Mouse (Mus musculus) spleen, adult 2 months (tissue): ENCODE data around the gene Olfr625-ps1. TPM values are rescaled to one million over a fixed set of nuclear protein-coding genes. Genes with fewer than 3 reads are reported as not detected.
A peak's percentile ranks its signal among the peaks of the same experiment; 100 is the strongest.
"Not testable (repeated sequence)": the region's sequence is repeated elsewhere in the genome, so short reads cannot be mapped to it uniquely, and the experiment has no call there.

Experiments
- DNase-seq, 2 experiments: peaks; one replicate each; pipeline versions ENCODE4 v3.0.0 to v3.0.0-alpha.2; 2012 to 2021; ENCODE audit warnings: low spot score in 2 of 2, low read depth in 1 of 2
- H3K27ac ChIP-seq: fragments of 200-500 bp; 2 replicates; pipeline ENCODE4 v1.5.1; 2012; ENCODE audit warnings: low read length, inconsistent platforms; ENCODE audit not compliant: insufficient read depth
- H3K27me3 ChIP-seq: fragments of 200-500 bp; 2 replicates; pipeline ENCODE4 v1.6.1; 2012; ENCODE audit warnings: mild to moderate bottlenecking, moderate library complexity, low read length, inconsistent platforms; ENCODE audit not compliant: control insufficient read depth, insufficient read depth
- H3K36me3 ChIP-seq: fragments of 200-500 bp; 2 replicates; pipeline ENCODE4 v1.6.1; 2012; ENCODE audit warnings: mild to moderate bottlenecking, low read length, inconsistent platforms; ENCODE audit not compliant: control insufficient read depth, insufficient read depth
- H3K4me1 ChIP-seq: fragments of 200-500 bp; 2 replicates; pipeline ENCODE4 v1.6.1; 2011; ENCODE audit warnings: inconsistent platforms; ENCODE audit not compliant: control insufficient read depth, insufficient read depth, insufficient read length
- H3K4me3 ChIP-seq: fragments of 200-500 bp; 2 replicates; pipeline ENCODE4 v1.5.1; 2011; ENCODE audit warnings: mild to moderate bottlenecking, inconsistent platforms; ENCODE audit not compliant: insufficient read depth, insufficient read length; ENCODE audit errors: extremely low read depth
- CTCF ChIP-seq: fragments of 200-500 bp; IDR thresholded peaks from 2 replicates; pipeline ENCODE4 v1.5.1; 2011; ENCODE audit warnings: mild to moderate bottlenecking, inconsistent platforms; ENCODE audit not compliant: insufficient read depth, insufficient read length, insufficient replicate concordance; ENCODE audit errors: extremely low read depth
- POLR2A ChIP-seq: fragments of 200-500 bp; IDR thresholded peaks from 2 replicates; pipeline ENCODE4 v1.6.1; 2011; ENCODE audit warnings: low read depth, low read length, inconsistent platforms
- WGBS: fragments of 180-500 bp; shearing (Covaris S2); methylation state at CpG from one replicate; pipeline ENCODE4 v1.1.7; 2018; 5-methylcytosine and 5-hydroxymethylcytosine counted together
- polyA plus RNA-seq: library from polyadenylated mRNA; depleted of rRNA; stranded (reverse); fragments of >200 nt; gene quantifications from 2 replicates; pipeline ENCODE4 v1.2.3, GENCODE M21; 2012; rRNA removed

Olfr625-ps1 gene
- polyA plus RNA-seq, 1 experiment, result not detected

GRCm38 (mm10) chr7:103712024-103712423 lies 29.5 kb downstream of the Olfr625-ps1 start:
- Histone ChIP-seq H3K27me3 (no peaks in the 10 kb centered on the region), H3K4me1 (no peaks in the 10 kb centered on the region), H3K4me3 (no peak overlapping the region), H3K27ac (no peak overlapping the region), H3K36me3 (no peaks in the 10 kb centered on the region)
- TF ChIP-seq CTCF, result no peak
- no peak for TF ChIP-seq POLR2A
- peak; percentile 2 to 7 for DNase-seq
- WGBS, result 35% methylated on average over 2 of the region's 2 CpGs

- H3K36me3 ChIP-seq, result no peaks in the 10 kb centered on the region
- H3K4me1 ChIP-seq, result no peaks in the 10 kb centered on the region
- TF ChIP-seq CTCF (no peak), POLR2A (no peak)
Observed at GRCm38 (mm10) chr7:103714371-103714770, 31.9 kb downstream of the Olfr625-ps1 start, which contains the start of gene Olfr243. Gene Olfr243 (plus strand): TSS chr7:103714671.

GRCm38 (mm10) chr7:103716398-103716797 lies 33.9 kb downstream of the Olfr625-ps1 start:
- WGBS, result 97% methylated on average over 1 of the region's 1 CpGs
- H3K27me3 ChIP-seq, H3K27ac ChIP-seq, H3K36me3 ChIP-seq, H3K4me3 ChIP-seq, H3K4me1 ChIP-seq, DNase-seq: not testable (repeated sequence)

More at GRCm38 (mm10) chr7:103714371-103714770, 31.9 kb downstream of the Olfr625-ps1 start, which contains the start of gene Olfr243:
- no peaks in the 10 kb centered on the region for H3K27me3 ChIP-seq
- no peak for DNase-seq
- no peak within 1 kb of the TSS for H3K27ac ChIP-seq
- H3K4me3 ChIP-seq, result no peak within 1 kb of the TSS

- WGBS, result 90% methylated on average over 1 of the region's 1 CpGs
- Histone ChIP-seq H3K27ac (no peak within 1 kb of the TSS), H3K4me1 (no peaks in the 10 kb centered on the region), H3K4me3 (no peak within 1 kb of the TSS), H3K36me3 (no peaks in the 10 kb centered on the region), H3K27me3 (no peaks in the 10 kb centered on the region)
- TF ChIP-seq POLR2A (no peak), CTCF (no peak)
- DNase-seq, result no peak
Observed at GRCm38 (mm10) chr7:103730074-103730473, 47.6 kb downstream of the Olfr625-ps1 start, which contains the start of gene Olfr628. Gene Olfr628 (plus strand): TSS chr7:103730374.

Other genes with a start within 250 kb of the Olfr625-ps1 start
- not detected in 2 replicates for gene Olfr605, start 237.3 kb upstream of the Olfr625-ps1 start, polyA plus RNA-seq
- not detected in 2 replicates for gene Olfr606, start 233.7 kb upstream of the Olfr625-ps1 start, polyA plus RNA-seq
- not detected in 2 replicates for gene Olfr607, start 218.6 kb upstream of the Olfr625-ps1 start, polyA plus RNA-seq
- not detected in 2 replicates for gene Olfr608, start 212.8 kb upstream of the Olfr625-ps1 start, polyA plus RNA-seq
- gene Olfr609, start 184.7 kb upstream of the Olfr625-ps1 start, polyA plus RNA-seq, result not detected in 2 replicates
- gene Olfr610, start 170.6 kb upstream of the Olfr625-ps1 start, polyA plus RNA-seq, result not detected in 2 replicates
- gene Olfr611, start 161.9 kb upstream of the Olfr625-ps1 start, polyA plus RNA-seq, result not detected in 2 replicates
- gene Olfr612, start 140.0 kb upstream of the Olfr625-ps1 start, polyA plus RNA-seq, result not detected in 2 replicates
- not detected in 2 replicates for gene Olfr613, start 134.6 kb upstream of the Olfr625-ps1 start, polyA plus RNA-seq
- gene Olfr615, start 126.6 kb upstream of the Olfr625-ps1 start, polyA plus RNA-seq, result not detected in 2 replicates
- gene Olfr616, start 113.6 kb upstream of the Olfr625-ps1 start, polyA plus RNA-seq, result not detected in 2 replicates
- not detected in 2 replicates for gene Olfr617, start 109.7 kb upstream of the Olfr625-ps1 start, polyA plus RNA-seq
- gene Olfr618, start 92.6 kb upstream of the Olfr625-ps1 start, polyA plus RNA-seq, result not detected in 2 replicates
- gene Olfr619, start 82.1 kb upstream of the Olfr625-ps1 start, polyA plus RNA-seq, result not detected in 2 replicates
- gene Olfr620, start 70.2 kb upstream of the Olfr625-ps1 start, polyA plus RNA-seq, result not detected in 2 replicates
- not detected in 2 replicates for gene Olfr622, start 40.0 kb upstream of the Olfr625-ps1 start, polyA plus RNA-seq
- not detected in 2 replicates for gene Olfr623, start 19.0 kb upstream of the Olfr625-ps1 start, polyA plus RNA-seq
- gene Olfr624, start 11.5 kb upstream of the Olfr625-ps1 start, polyA plus RNA-seq, result not detected in 2 replicates
- not detected in 2 replicates for gene Olfr243, start 32.0 kb downstream of the Olfr625-ps1 start, polyA plus RNA-seq
- gene Olfr628, start 47.7 kb downstream of the Olfr625-ps1 start, polyA plus RNA-seq, result not detected in 2 replicates
- not detected in 2 replicates for gene Olfr629, start 62.2 kb downstream of the Olfr625-ps1 start, polyA plus RNA-seq
- not detected in 2 replicates for gene Olfr630, start 74.6 kb downstream of the Olfr625-ps1 start, polyA plus RNA-seq
- not detected in 2 replicates for gene Olfr69, start 88.9 kb downstream of the Olfr625-ps1 start, polyA plus RNA-seq
- not detected in 2 replicates for gene Olfr68, start 97.0 kb downstream of the Olfr625-ps1 start, polyA plus RNA-seq
- not detected in 2 replicates for gene Olfr67, start 109.1 kb downstream of the Olfr625-ps1 start, polyA plus RNA-seq
- gene Hbb-bt, start 131.3 kb downstream of the Olfr625-ps1 start, polyA plus RNA-seq, result 8,577 and 15,977 TPM in 2 replicates
- gene Hbb-bs, start 145.4 kb downstream of the Olfr625-ps1 start, polyA plus RNA-seq, result 71,783 and 120,196 TPM in 2 replicates
- gene Hbb-bh2, start 157.8 kb downstream of the Olfr625-ps1 start, polyA plus RNA-seq, result not detected in 2 replicates
- 0.15 TPM in 1 of 2 replicates, not detected in the other for gene Hbb-bh1, start 160.4 kb downstream of the Olfr625-ps1 start, polyA plus RNA-seq
- 0.14 TPM in 1 of 2 replicates, not detected in the other for gene Hbb-y, start 170.5 kb downstream of the Olfr625-ps1 start, polyA plus RNA-seq
- gene Olfr66, start 203.5 kb downstream of the Olfr625-ps1 start, polyA plus RNA-seq, result not detected in 2 replicates
- not detected in 2 replicates for gene Olfr64, start 211.8 kb downstream of the Olfr625-ps1 start, polyA plus RNA-seq
- gene Olfr65, start 220.8 kb downstream of the Olfr625-ps1 start, polyA plus RNA-seq, result not detected in 2 replicates
- not detected in 2 replicates for gene Olfr631, start 246.1 kb downstream of the Olfr625-ps1 start, polyA plus RNA-seq